Mouse (Mus musculus) heart, embryonic 10.5 days (tissue): ENCODE measurements around the gene Tpx2. TPM values are rescaled to one million over a fixed set of nuclear protein-coding genes. Genes with fewer than 3 reads are reported as not detected.

ENCODE experiments used
- DNase-seq: peaks from one replicate; pipeline ENCODE4 v3.0.0-alpha.2; 2017; ENCODE audit warnings: low spot score
- H3K27ac ChIP-seq: fragments of 300-500 bp; sonication (generic); 2 replicates; pipeline ENCODE4 v1.5.1; 2016; ENCODE audit warnings: mild to moderate bottlenecking
- H3K27me3 ChIP-seq: fragments of 300-500 bp; sonication (generic); 2 replicates; pipeline ENCODE4 v1.6.1; 2016; ENCODE audit warnings: mild to moderate bottlenecking; ENCODE audit not compliant: poor library complexity, insufficient read depth, severe bottlenecking
- H3K36me3 ChIP-seq: fragments of 300-500 bp; sonication (generic); 2 replicates; pipeline ENCODE4 v1.6.1; 2016; ENCODE audit warnings: mild to moderate bottlenecking, moderate library complexity
- H3K4me1 ChIP-seq: fragments of 300-500 bp; sonication (generic); 2 replicates; pipeline ENCODE4 v1.6.1; 2016; ENCODE audit warnings: mild to moderate bottlenecking
- H3K4me3 ChIP-seq: fragments of 300-500 bp; sonication (generic); 2 replicates; pipeline ENCODE4 v1.5.1; 2016; ENCODE audit warnings: mild to moderate bottlenecking, moderate library complexity
- H3K9me3 ChIP-seq: fragments of 300-500 bp; sonication (generic); 2 replicates; pipeline ENCODE4 v1.6.1; 2016; ENCODE audit warnings: mild to moderate bottlenecking, moderate library complexity
- WGBS: fragments of 180-500 bp; shearing (Covaris S2); methylation state at CpG from one replicate; pipeline ENCODE4 v1.1.7; 2016; 5-methylcytosine and 5-hydroxymethylcytosine counted together
- polyA plus RNA-seq: library from polyadenylated mRNA; unstranded; fragments of >200 nt; fragmentation: Nextera tagmentation; extraction: Ambion mirVana; gene quantifications from 2 replicates; pipeline ENCODE4 v1.2.1, GENCODE M21; 2016

The Tpx2 gene
- polyA plus RNA-seq = 74.7 and 97.0 TPM in 2 replicates

- under 1% methylated on average over 34 of the region's 34 CpGs for WGBS
- Histone ChIP-seq H3K27me3 (no peaks in the 10 kb centered on the region), H3K36me3 (peaks cover 18% of the 10 kb centered on the region), H3K4me1 (peaks cover 21% of the 10 kb centered on the region), H3K9me3 (no peaks in the 10 kb centered on the region), H3K4me3 (peak within 1 kb of the TSS; percentile 96), H3K27ac (peak within 1 kb of the TSS; percentile 97)
- DNase-seq = peak; percentile 100
Measured at GRCm38 (mm10) chr2:152847815-152848302, at the start of gene Tpx2. Tpx2 (plus strand) TSS chr2:152847964.

- H3K4me3 ChIP-seq = no peak overlapping the region
- H3K27me3 ChIP-seq = no peaks in the 10 kb centered on the region
- H3K27ac ChIP-seq = no peak overlapping the region
- H3K9me3 ChIP-seq = no peaks in the 10 kb centered on the region
- peaks cover 27% of the 10 kb centered on the region for H3K4me1 ChIP-seq
- no peak for DNase-seq
- no peaks in the 10 kb centered on the region; the same call in 1 of the 2 replicates for H3K36me3 ChIP-seq
- WGBS = 87% methylated on average over 7 of the region's 7 CpGs
Measured at GRCm38 (mm10) chr2:152799954-152800761, 47.6 kb upstream of the Tpx2 start.

- no peaks in the 10 kb centered on the region for H3K27me3 ChIP-seq
- DNase-seq = no peak
- no peaks in the 10 kb centered on the region; the same call in 1 of the 2 replicates for H3K36me3 ChIP-seq
- peaks cover 33% of the 10 kb centered on the region for H3K4me1 ChIP-seq
- H3K4me3 ChIP-seq = no peak overlapping the region
- no peaks in the 10 kb centered on the region for H3K9me3 ChIP-seq
- H3K27ac ChIP-seq = no peak overlapping the region
Measured at GRCm38 (mm10) chr2:152800762-152801113, 47.0 kb upstream of the Tpx2 start.

DNA sequence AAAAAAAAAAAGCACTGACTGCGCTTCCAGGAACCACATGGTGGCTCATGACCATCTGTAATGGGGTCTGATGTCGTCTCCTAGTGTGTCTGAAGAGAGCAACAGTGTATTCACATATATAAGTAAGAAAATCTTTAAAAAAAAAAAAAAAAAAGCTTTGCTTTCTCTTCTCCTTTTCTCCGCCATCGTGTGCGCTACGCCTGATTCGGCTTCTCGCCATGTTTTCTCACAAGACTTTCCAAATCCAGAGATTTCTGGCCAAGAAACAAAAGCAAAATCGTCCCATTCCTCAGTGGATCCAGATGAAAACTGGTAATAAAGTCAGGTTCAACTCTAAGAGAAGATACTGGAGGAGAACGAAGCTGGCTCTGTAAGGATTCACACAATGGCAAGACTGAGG lies 45.5 kb upstream of the Tpx2 start:
- WGBS = 90% methylated on average over 10 of the region's 10 CpGs
- Histone ChIP-seq H3K4me3 (no peak overlapping the region), H3K27me3 (no peaks in the 10 kb centered on the region), H3K27ac (no peak overlapping the region), H3K9me3 (no peaks in the 10 kb centered on the region), H3K36me3 (no peaks in the 10 kb centered on the region; the same call in 1 of the 2 replicates), H3K4me1 (peaks cover 43% of the 10 kb centered on the region)
- DNase-seq = no peak

- Histone ChIP-seq H3K4me3 (no peak overlapping the region), H3K27ac (peak overlapping the region; percentile 36; the same call in 1 of the 2 replicates), H3K9me3 (no peaks in the 10 kb centered on the region), H3K4me1 (peaks cover 37% of the 10 kb centered on the region), H3K27me3 (no peaks in the 10 kb centered on the region), H3K36me3 (no peaks in the 10 kb centered on the region)
- 85% methylated on average over 5 of the region's 5 CpGs for WGBS
- no peak for DNase-seq
Measured at GRCm38 (mm10) chr2:152803081-152803480, 44.7 kb upstream of the Tpx2 start.

DNA sequence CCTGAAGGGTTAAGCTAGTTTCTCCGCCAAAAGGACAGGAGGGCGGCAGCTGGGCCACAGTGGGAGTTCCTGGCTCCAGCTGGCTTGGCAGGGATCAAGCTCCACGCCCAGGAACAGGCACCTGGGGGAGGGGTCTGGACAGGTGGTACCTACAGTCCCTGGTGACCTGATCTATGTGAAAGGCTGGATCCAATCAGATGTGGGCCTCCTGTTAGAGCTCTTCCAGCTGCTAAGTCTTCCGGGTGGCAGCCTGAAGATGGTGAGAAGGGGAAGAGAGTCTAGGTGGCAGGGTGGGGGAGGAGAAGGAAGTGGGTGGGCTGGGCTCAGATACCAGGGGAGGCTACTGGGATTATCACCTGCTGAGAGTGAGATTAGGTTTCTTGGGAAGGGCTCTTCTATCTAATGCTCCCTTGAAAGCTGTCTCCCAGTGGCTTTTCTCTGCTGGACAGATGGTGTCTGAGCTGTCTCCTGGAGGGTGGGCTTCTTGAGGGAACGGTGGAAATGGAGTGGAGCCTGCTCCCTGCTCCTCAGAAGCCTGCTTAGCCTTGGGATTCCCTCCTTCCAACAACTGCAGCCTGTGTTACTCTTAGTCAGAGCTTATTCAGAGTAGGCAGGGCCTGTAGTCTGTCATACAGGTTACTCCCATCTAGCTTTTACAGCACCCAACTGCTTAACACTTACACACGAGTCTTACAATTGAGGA lies 43.2 kb upstream of the Tpx2 start:
- no peaks in the 10 kb centered on the region for H3K9me3 ChIP-seq
- WGBS = 7% methylated on average over 6 of the region's 6 CpGs
- no peak for DNase-seq
- 0 out of 2 replicates have a peak overlapping the region, but pooled peaks have one; percentile 4 for H3K4me3 ChIP-seq
- H3K27me3 ChIP-seq = no peaks in the 10 kb centered on the region
- H3K4me1 ChIP-seq = peaks cover 40% of the 10 kb centered on the region
- no peaks in the 10 kb centered on the region for H3K36me3 ChIP-seq
- peak overlapping the region; percentile 65 for H3K27ac ChIP-seq

GRCm38 (mm10) chr2:152805111-152805490 lies 42.7 kb upstream of the Tpx2 start:
- 42% methylated on average over 5 of the region's 5 CpGs for WGBS
- Histone ChIP-seq H3K4me3 (no peak overlapping the region), H3K27me3 (no peaks in the 10 kb centered on the region), H3K36me3 (no peaks in the 10 kb centered on the region), H3K27ac (peak overlapping the region; percentile 65), H3K4me1 (peaks cover 46% of the 10 kb centered on the region), H3K9me3 (no peaks in the 10 kb centered on the region)
- no peak for DNase-seq

DNA sequence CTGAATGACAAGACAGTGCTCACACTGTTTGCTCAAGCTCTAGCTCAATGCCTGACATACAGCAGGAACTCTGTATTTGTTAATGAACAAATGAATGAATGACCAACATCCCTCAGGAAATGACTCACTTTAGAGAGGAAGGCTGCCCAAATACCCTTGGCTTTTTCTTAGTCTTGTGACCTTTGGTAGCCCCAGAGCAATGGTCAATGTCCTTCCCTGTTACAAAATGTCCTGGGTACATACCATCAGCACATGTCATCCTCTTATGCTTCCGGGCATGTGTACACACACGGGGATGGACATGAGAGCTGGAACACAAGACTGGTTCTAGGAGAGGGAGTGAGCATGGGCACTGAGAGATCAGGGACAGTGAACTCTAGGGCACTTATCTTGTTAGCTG lies 41.7 kb upstream of the Tpx2 start:
- no peak for DNase-seq
- 54% methylated on average over 2 of the region's 2 CpGs for whole genome bisulfite sequencing
- peaks cover 55% of the 10 kb centered on the region for H3K4me1 ChIP-seq

DNA sequence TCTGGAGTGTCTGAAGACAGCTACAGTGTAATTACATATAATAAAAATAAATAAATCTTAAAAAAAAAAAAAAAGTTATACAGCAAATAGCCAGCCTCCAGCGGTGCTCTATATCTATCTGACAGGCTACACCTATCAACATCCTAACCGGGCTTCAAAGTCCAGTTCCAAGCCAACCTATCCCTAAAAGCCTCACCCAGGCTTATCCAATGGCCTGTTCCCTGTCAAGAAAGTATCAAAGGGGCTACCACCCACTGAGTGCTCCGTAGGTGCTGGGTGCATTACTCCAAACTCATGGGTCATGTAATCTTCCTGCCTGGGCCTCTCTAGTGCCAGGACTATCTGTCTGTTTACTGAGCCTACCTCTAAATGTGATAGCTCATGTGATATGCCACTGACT lies 39.6 kb upstream of the Tpx2 start:
- Histone ChIP-seq H3K4me3 (no peak overlapping the region), H3K9me3 (no peaks in the 10 kb centered on the region), H3K36me3 (no peaks in the 10 kb centered on the region), H3K27me3 (no peaks in the 10 kb centered on the region), H3K27ac (no peak overlapping the region), H3K4me1 (peaks cover 61% of the 10 kb centered on the region)
- 64% methylated on average over 3 of the region's 3 CpGs for WGBS
- DNase-seq = no peak

More for the DNA sequence above, 41.7 kb upstream of the Tpx2 start:
- Histone ChIP-seq H3K27me3 (no peaks in the 10 kb centered on the region), H3K36me3 (no peaks in the 10 kb centered on the region), H3K4me3 (no peak overlapping the region), H3K27ac (peak overlapping the region; percentile 65; the same call in 1 of the 2 replicates), H3K9me3 (no peaks in the 10 kb centered on the region)

GRCm38 (mm10) chr2:152810158-152810941 lies 37.4 kb upstream of the Tpx2 start:
- H3K9me3 ChIP-seq = no peaks in the 10 kb centered on the region
- H3K4me3 ChIP-seq = no peak overlapping the region
- H3K4me1 ChIP-seq = peaks cover 57% of the 10 kb centered on the region
- WGBS = 75% methylated on average over 5 of the region's 5 CpGs
- peak overlapping the region; percentile 73; the same call in 1 of the 2 replicates for H3K27ac ChIP-seq
- DNase-seq = no peak
- no peaks in the 10 kb centered on the region for H3K27me3 ChIP-seq
- H3K36me3 ChIP-seq = no peaks in the 10 kb centered on the region

DNA sequence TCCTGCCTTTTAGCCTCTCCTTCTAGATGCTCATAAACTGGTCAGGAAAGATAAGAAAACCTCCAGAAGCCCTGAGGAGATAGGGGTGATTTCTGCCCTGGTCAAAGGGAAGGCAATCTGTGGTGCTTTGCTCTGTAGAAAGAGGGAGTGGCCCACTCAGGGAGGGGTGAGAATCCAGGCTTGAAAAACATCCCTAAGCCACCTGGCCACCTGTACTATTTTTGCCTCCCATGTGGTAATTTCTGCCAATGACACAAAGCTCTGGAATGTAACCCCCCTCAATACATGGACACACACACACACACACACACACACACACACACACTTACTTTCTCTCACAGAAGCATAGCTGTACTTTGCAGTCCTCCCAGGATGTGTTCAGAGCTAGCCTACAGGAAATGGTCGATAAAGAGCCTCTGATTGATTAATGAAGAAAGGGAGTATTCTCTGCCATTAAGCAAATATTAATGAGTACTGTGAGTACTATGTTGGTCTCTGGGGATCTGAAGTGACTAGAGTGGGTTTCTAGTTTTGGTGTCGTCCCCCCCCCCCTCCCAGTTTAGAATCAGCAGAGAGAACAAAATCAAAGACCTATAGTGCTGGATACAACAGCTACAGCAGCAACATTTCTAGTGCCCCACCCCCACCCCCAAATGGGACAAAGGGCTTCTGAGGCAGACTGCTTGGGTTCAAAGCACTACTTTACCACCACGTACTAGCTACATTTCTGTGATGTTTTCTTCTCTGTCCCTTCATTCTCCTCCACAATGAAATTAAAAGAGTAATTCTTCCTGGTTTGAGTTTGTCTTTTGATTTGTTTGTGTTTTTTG lies 36.2 kb upstream of the Tpx2 start:
- peak overlapping the region; percentile 73 for H3K27ac ChIP-seq
- WGBS = 51% methylated on average over 3 of the region's 3 CpGs
- peaks cover 57% of the 10 kb centered on the region for H3K4me1 ChIP-seq

DNA sequence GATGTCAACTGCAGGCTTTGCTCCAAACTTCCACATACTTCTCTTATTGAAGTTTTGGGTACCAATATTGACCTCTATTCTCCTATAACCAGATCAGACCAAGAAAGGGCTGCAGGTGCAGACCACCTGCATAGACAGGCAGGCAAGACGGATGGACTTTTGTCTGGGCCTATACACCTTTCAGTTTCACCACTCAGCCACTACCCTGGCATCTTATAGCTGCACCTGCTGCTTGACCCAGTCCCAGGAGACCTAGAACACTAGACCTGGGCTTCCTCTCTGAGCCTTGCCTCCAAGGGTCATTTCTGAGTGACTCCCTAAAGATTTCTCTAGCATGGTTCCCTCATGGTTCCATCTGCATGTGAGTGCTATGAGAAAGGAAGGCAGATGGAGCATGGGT lies 34.5 kb upstream of the Tpx2 start:
- peak overlapping the region; percentile 70; the same call in 1 of the 2 replicates for H3K27ac ChIP-seq
- no peaks in the 10 kb centered on the region for H3K9me3 ChIP-seq
- H3K4me1 ChIP-seq = peaks cover 68% of the 10 kb centered on the region
- H3K36me3 ChIP-seq = no peaks in the 10 kb centered on the region
- 79% methylated on average over 1 of the region's 1 CpGs for WGBS
- no peaks in the 10 kb centered on the region for H3K27me3 ChIP-seq
- no peak overlapping the region for H3K4me3 ChIP-seq
- no peak for DNase-seq

More for the DNA sequence above, 36.2 kb upstream of the Tpx2 start:
- no peaks in the 10 kb centered on the region for H3K36me3 ChIP-seq
- H3K4me3 ChIP-seq = no peak overlapping the region
- H3K9me3 ChIP-seq = no peaks in the 10 kb centered on the region
- peak; percentile 89 for DNase-seq
- H3K27me3 ChIP-seq = no peaks in the 10 kb centered on the region
